Mouse (Mus musculus) kidney, embryonic 14.5 days (tissue): Measurements from ENCODE around the gene Ooep. TPM values are rescaled to one million over a fixed set of nuclear protein-coding genes. Genes with fewer than 3 reads are reported as not detected.
"Not testable (repeated sequence)": the region's sequence is repeated elsewhere in the genome, so short reads cannot be mapped to it uniquely, and the experiment has no call there.

Experiments used
- ATAC-seq: fragments of 200-750 bp; cut with Nextera tagmentation; 2 replicates; pipeline ENCODE4 v1.8.0; 2017; ENCODE audit warnings: moderate number of reproducible peaks, mild to moderate bottlenecking, moderate TSS enrichment, moderate library complexity; ENCODE audit not compliant: low FRiP score, low TSS enrichment
- H3K27ac ChIP-seq: fragments of 300-500 bp; sonication (generic); 2 replicates; pipeline ENCODE4 v1.5.1; 2014; ENCODE audit warnings: low read depth, mild to moderate bottlenecking, low read length, moderate library complexity, mixed read lengths
- H3K27me3 ChIP-seq: fragments of 300-500 bp; sonication (generic); 2 replicates; pipeline ENCODE4 v1.6.1; 2014; ENCODE audit warnings: mild to moderate bottlenecking, low read length; ENCODE audit not compliant: control insufficient read depth, insufficient read depth
- H3K36me3 ChIP-seq: fragments of 300-500 bp; sonication (generic); 2 replicates; pipeline ENCODE4 v1.6.1; 2014; ENCODE audit warnings: low read length, mixed read lengths; ENCODE audit not compliant: control insufficient read depth, insufficient read depth
- H3K4me1 ChIP-seq: fragments of 300-500 bp; sonication (generic); 2 replicates; pipeline ENCODE4 v1.6.1; 2014; ENCODE audit warnings: low read length, mixed read lengths; ENCODE audit not compliant: control insufficient read depth, insufficient read depth
- H3K4me2 ChIP-seq: fragments of 300-500 bp; sonication (generic); replicated peaks from 2 replicates; pipeline ENCODE4 v1.6.1; 2014; ENCODE audit warnings: low read depth, mild to moderate bottlenecking, low read length
- H3K4me3 ChIP-seq: fragments of 300-500 bp; sonication (generic); 2 replicates; pipeline ENCODE4 v1.5.1; 2014; ENCODE audit warnings: mild to moderate bottlenecking, low read length
- H3K9ac ChIP-seq: fragments of 300-500 bp; sonication (generic); 2 replicates; pipeline ENCODE4 v1.6.1; 2014; ENCODE audit warnings: low read depth, mild to moderate bottlenecking, low read length, moderate library complexity
- H3K9me3 ChIP-seq: fragments of 300-500 bp; sonication (generic); 2 replicates; pipeline ENCODE4 v1.6.1; 2016; ENCODE audit warnings: low read length; ENCODE audit not compliant: control insufficient read depth
- WGBS: fragments of 180-500 bp; shearing (Covaris S2); extraction: QIAGEN DNeasy Blood & Tissue Kit; methylation state at CpG from one replicate; pipeline ENCODE4 v1.1.7; 2014; 5-methylcytosine and 5-hydroxymethylcytosine counted together
- polyA plus RNA-seq: library from polyadenylated mRNA; unstranded; fragments of >200 nt; fragmentation: Nextera tagmentation; extraction: Ambion mirVana; gene quantifications from 2 replicates; pipeline ENCODE4 v1.2.1, GENCODE M21; 2014

Gene Ooep
- polyA plus RNA-seq, 1 experiment from 2014 or later, result 2.1 TPM

- Histone ChIP-seq H3K9ac (no peak overlapping the region), H3K36me3 (no peaks in the 10 kb centered on the region), H3K27ac (no peak overlapping the region), H3K9me3 (no peaks in the 10 kb centered on the region), H3K4me2 (no peak overlapping the region), H3K4me3 (no peak overlapping the region), H3K27me3 (no peaks in the 10 kb centered on the region), H3K4me1 (no peaks in the 10 kb centered on the region)
- ATAC-seq, result no peak
- 96% methylated on average over 3 of the region's 3 CpGs for WGBS
Measured at GRCm38 (mm10) chr9:78371441-78371840, 7.1 kb downstream of the Ooep start.

GRCm38 (mm10) chr9:78369786-78370185, 8.7 kb downstream of the Ooep start:
- no peak overlapping the region for H3K9ac ChIP-seq
- H3K4me3 ChIP-seq, result no peak overlapping the region
- no peak overlapping the region for H3K27ac ChIP-seq
- H3K4me2 ChIP-seq, result no peak overlapping the region
- 93% methylated on average over 7 of the region's 7 CpGs for WGBS
- H3K36me3 ChIP-seq, result no peaks in the 10 kb centered on the region
- H3K27me3 ChIP-seq, result no peaks in the 10 kb centered on the region
- no peaks in the 10 kb centered on the region for H3K4me1 ChIP-seq
- ATAC-seq, result no peak
- H3K9me3 ChIP-seq, result no peaks in the 10 kb centered on the region

- Histone ChIP-seq H3K4me3 (no peak overlapping the region), H3K4me1 (no peaks in the 10 kb centered on the region), H3K27ac (no peak overlapping the region), H3K9ac (no peak overlapping the region), H3K9me3 (no peaks in the 10 kb centered on the region), H3K27me3 (no peaks in the 10 kb centered on the region), H3K36me3 (no peaks in the 10 kb centered on the region), H3K4me2 (no peak overlapping the region)
- ATAC-seq, result no peak
- 86% methylated on average over 2 of the region's 2 CpGs for WGBS
Measured at GRCm38 (mm10) chr9:78369349-78369748, 9.2 kb downstream of the Ooep start.

- Histone ChIP-seq H3K4me3 (no peak overlapping the region), H3K9me3 (no peaks in the 10 kb centered on the region), H3K27me3 (no peaks in the 10 kb centered on the region), H3K27ac (no peak overlapping the region), H3K9ac (no peak overlapping the region), H3K4me2 (no peak overlapping the region), H3K4me1 (no peaks in the 10 kb centered on the region), H3K36me3 (no peaks in the 10 kb centered on the region)
- 48% methylated on average over 3 of the region's 3 CpGs for WGBS
- ATAC-seq, result no peak
Measured at GRCm38 (mm10) chr9:78368671-78369293, 9.7 kb downstream of the Ooep start.

GRCm38 (mm10) chr9:78367959-78368358, 10.6 kb downstream of the Ooep start, which contains the start of gene Dppa5a:
TSS of gene Dppa5a (minus strand) at chr9:78368177.
- not testable (repeated sequence) for H3K4me2 ChIP-seq, H3K9ac ChIP-seq, H3K27me3 ChIP-seq, H3K27ac ChIP-seq, H3K4me1 ChIP-seq, H3K4me3 ChIP-seq, ATAC-seq, H3K9me3 ChIP-seq, H3K36me3 ChIP-seq
- 90% methylated on average over 16 of the region's 16 CpGs for WGBS

- Histone ChIP-seq H3K27ac (no peak overlapping the region), H3K4me2 (no peak overlapping the region), H3K36me3 (no peaks in the 10 kb centered on the region), H3K27me3 (no peaks in the 10 kb centered on the region), H3K9me3 (no peaks in the 10 kb centered on the region), H3K9ac (no peak overlapping the region), H3K4me3 (no peak overlapping the region), H3K4me1 (no peaks in the 10 kb centered on the region)
- no peak for ATAC-seq
- 77% methylated on average over 13 of the region's 13 CpGs for WGBS
Measured at GRCm38 (mm10) chr9:78365850-78366544, 12.5 kb downstream of the Ooep start.

- Histone ChIP-seq H3K4me3 (no peak overlapping the region), H3K27me3 (no peaks in the 10 kb centered on the region), H3K4me1 (no peaks in the 10 kb centered on the region), H3K27ac (no peak overlapping the region), H3K36me3 (no peaks in the 10 kb centered on the region), H3K9me3 (no peaks in the 10 kb centered on the region), H3K9ac (no peak overlapping the region), H3K4me2 (no peak overlapping the region)
- no peak for ATAC-seq
- WGBS, result 95% methylated on average over 6 of the region's 6 CpGs
Measured at GRCm38 (mm10) chr9:78364701-78365100, 13.8 kb downstream of the Ooep start.

- H3K9me3 ChIP-seq, result no peaks in the 10 kb centered on the region
- H3K36me3 ChIP-seq, result no peaks in the 10 kb centered on the region
- H3K27ac ChIP-seq, result no peak overlapping the region
- H3K4me3 ChIP-seq, result no peak overlapping the region
- WGBS, result 72% methylated on average over 6 of the region's 6 CpGs
- no peaks in the 10 kb centered on the region for H3K27me3 ChIP-seq
- no peaks in the 10 kb centered on the region for H3K4me1 ChIP-seq
- H3K4me2 ChIP-seq, result no peak overlapping the region
- ATAC-seq, result no peak
- H3K9ac ChIP-seq, result no peak overlapping the region
Measured at GRCm38 (mm10) chr9:78363374-78363773, 15.2 kb downstream of the Ooep start.

GRCm38 (mm10) chr9:78360484-78360872, 18.0 kb downstream of the Ooep start:
- H3K27ac ChIP-seq, result no peak overlapping the region
- H3K27me3 ChIP-seq, result no peaks in the 10 kb centered on the region
- H3K4me2 ChIP-seq, result no peak overlapping the region
- H3K9ac ChIP-seq, result no peak overlapping the region
- no peak overlapping the region for H3K4me3 ChIP-seq
- no peaks in the 10 kb centered on the region for H3K36me3 ChIP-seq
- no peaks in the 10 kb centered on the region for H3K4me1 ChIP-seq
- WGBS, result 49% methylated on average over 2 of the region's 2 CpGs
- no peak for ATAC-seq
- H3K9me3 ChIP-seq, result no peaks in the 10 kb centered on the region
